Mouse (Mus musculus): ENCODE measurements around the gene Smr3a.

Gene Smr3a

GRCm38 (mm10) chr5:88002249-88002648 lies at the start of gene Smr3a:
Gene Smr3a (plus strand): TSS chr5:88002549.
- DNase-seq (ENCODE audit: low read depth, low spot score): no peak

GRCm38 (mm10) chr5:87969201-87969600 lies 33.1 kb upstream of the Smr3a start, which contains the start of the genes 2310003L06Rik and Gm28434:
Gene 2310003L06Rik (plus strand): TSS chr5:87969459.
Gene Gm28434 (plus strand): TSS chr5:87969517.
- DNase-seq (ENCODE audit: low read depth, low spot score): no peak

GRCm38 (mm10) chr5:87979139-87979538 lies 23.2 kb upstream of the Smr3a start, which contains the start of gene Cabs1:
Gene Cabs1 (plus strand): TSS chr5:87979439.
- no peak for DNase-seq (ENCODE audit: low read depth, low spot score)

- DNase-seq (ENCODE audit: low read depth, low spot score): no peak
Observed at GRCm38 (mm10) chr5:87982468-87983214, 19.7 kb upstream of the Smr3a start.

GRCm38 (mm10) chr5:88005241-88005640 lies 2.9 kb downstream of the Smr3a start:
- no peak for DNase-seq (ENCODE audit: low read depth, low spot score)
